Mouse (Mus musculus) midbrain, embryonic 14.5 days (tissue): ENCODE measurements around the gene Mrap2. TPM values are rescaled to one million over a fixed set of nuclear protein-coding genes. Genes with fewer than 3 reads are reported as not detected.

Source experiments
- ATAC-seq: fragments of 200-750 bp; cut with Nextera tagmentation; 2 replicates; pipeline ENCODE4 v1.8.0; 2017; ENCODE audit warnings: moderate number of reproducible peaks, moderate library complexity; ENCODE audit not compliant: low FRiP score, low TSS enrichment
- DNase-seq: peaks from one replicate; pipeline ENCODE4 v3.0.0-alpha.2; 2015
- H3K27ac ChIP-seq: fragments of 300-500 bp; sonication (generic); replicated peaks from 2 replicates; pipeline ENCODE4 v1.5.1; 2014; ENCODE audit warnings: mild to moderate bottlenecking, low read depth, low read length, moderate library complexity
- H3K27me3 ChIP-seq: fragments of 300-500 bp; sonication (generic); 2 replicates; pipeline ENCODE4 v1.6.1; 2014; ENCODE audit warnings: low read length, control low read depth, mixed read lengths; ENCODE audit not compliant: control insufficient read depth, insufficient read depth
- H3K36me3 ChIP-seq: fragments of 300-500 bp; sonication (generic); 2 replicates; pipeline ENCODE4 v1.6.1; 2014; ENCODE audit warnings: low read length, control low read depth; ENCODE audit not compliant: control insufficient read depth, insufficient read depth
- H3K4me1 ChIP-seq: fragments of 300-500 bp; sonication (generic); 2 replicates; pipeline ENCODE4 v1.6.1; 2014; ENCODE audit warnings: mild to moderate bottlenecking, antibody characterized with exemption, low read length, control low read depth; ENCODE audit not compliant: control insufficient read depth, insufficient read depth
- H3K4me2 ChIP-seq: fragments of 300-500 bp; sonication (generic); 2 replicates; pipeline ENCODE4 v1.6.1; 2014; ENCODE audit warnings: mild to moderate bottlenecking, low read length, moderate library complexity
- H3K4me3 ChIP-seq: fragments of 300-500 bp; sonication (generic); replicated peaks from 2 replicates; pipeline ENCODE4 v1.5.1; 2014; ENCODE audit warnings: low read depth, low read length
- H3K9ac ChIP-seq: fragments of 300-500 bp; sonication (generic); replicated peaks from 2 replicates; pipeline ENCODE4 v1.6.1; 2014; ENCODE audit warnings: mild to moderate bottlenecking, low read length, moderate library complexity
- H3K9me3 ChIP-seq: fragments of 300-500 bp; sonication (generic); 2 replicates; pipeline ENCODE4 v1.6.1; 2016; ENCODE audit warnings: low read length, control low read depth, mixed read lengths; ENCODE audit not compliant: control insufficient read depth
- WGBS: fragments of 180-500 bp; shearing (Covaris S2); extraction: QIAGEN DNeasy Blood & Tissue Kit; methylation state at CpG from one replicate; pipeline ENCODE4 v1.1.7; 2014; 5-methylcytosine and 5-hydroxymethylcytosine counted together
- polyA plus RNA-seq: library from polyadenylated mRNA; unstranded; fragments of >200 nt; fragmentation: Nextera tagmentation; extraction: Ambion mirVana; gene quantifications from 2 replicates; pipeline ENCODE4 v1.2.1, GENCODE M21; 2014

The Mrap2 gene
- polyA plus RNA-seq, 1 experiment from 2014 or later: 0.89 TPM

GRCm38 (mm10) chr9:87193721-87194120, 49.6 kb downstream of the Mrap2 start:
- Histone ChIP-seq H3K4me3 (no peak overlapping the region), H3K4me2 (no peak overlapping the region), H3K36me3 (peaks cover 67% of the 10 kb centered on the region), H3K4me1 (no peaks in the 10 kb centered on the region), H3K9me3 (peaks cover 15% of the 10 kb centered on the region), H3K9ac (no peak overlapping the region), H3K27ac (no peak overlapping the region), H3K27me3 (no peaks in the 10 kb centered on the region)
- no peak for ATAC-seq
- 92% methylated on average over 1 of the region's 1 CpGs for WGBS
- DNase-seq: no peak

GRCm38 (mm10) chr9:87197277-87197676, 53.2 kb downstream of the Mrap2 start:
- Histone ChIP-seq H3K27ac (no peak overlapping the region), H3K4me3 (no peak overlapping the region), H3K36me3 (peaks cover 61% of the 10 kb centered on the region), H3K9ac (no peak overlapping the region), H3K27me3 (no peaks in the 10 kb centered on the region), H3K4me2 (no peak overlapping the region), H3K9me3 (peaks cover 4% of the 10 kb centered on the region), H3K4me1 (no peaks in the 10 kb centered on the region)
- ATAC-seq (no peak), DNase-seq (no peak)
- 86% methylated on average over 3 of the region's 3 CpGs for WGBS

DNA sequence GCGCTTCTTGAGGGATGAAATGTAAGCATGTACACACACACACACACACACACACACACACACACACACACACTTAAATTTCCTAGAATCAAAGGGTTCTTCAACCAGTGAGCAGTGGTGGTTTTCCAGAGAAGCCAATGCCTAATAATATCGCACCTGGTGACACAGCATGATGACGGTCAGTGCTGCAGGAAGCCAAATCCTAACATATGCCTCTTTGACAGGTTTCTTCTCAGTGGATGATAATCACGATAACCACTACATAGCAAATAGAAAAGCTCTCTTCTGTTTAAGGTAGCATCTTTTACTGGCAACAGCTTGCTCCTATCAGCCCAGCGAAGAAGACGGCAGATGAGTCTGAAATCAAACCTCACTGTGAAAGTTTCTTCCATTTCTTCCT, 53.9 kb downstream of the Mrap2 start:
- Histone ChIP-seq H3K9me3 (no peaks in the 10 kb centered on the region), H3K4me2 (no peak overlapping the region), H3K4me1 (no peaks in the 10 kb centered on the region), H3K9ac (no peak overlapping the region), H3K27ac (no peak overlapping the region), H3K27me3 (no peaks in the 10 kb centered on the region), H3K36me3 (peaks cover 60% of the 10 kb centered on the region), H3K4me3 (no peak overlapping the region)
- WGBS: 94% methylated on average over 6 of the region's 6 CpGs
- ATAC-seq: no peak
- no peak for DNase-seq

GRCm38 (mm10) chr9:87200426-87200825, 56.3 kb downstream of the Mrap2 start:
- DNase-seq: no peak
- Histone ChIP-seq H3K27me3 (no peaks in the 10 kb centered on the region), H3K4me1 (no peaks in the 10 kb centered on the region), H3K36me3 (peaks cover 59% of the 10 kb centered on the region), H3K4me2 (no peak overlapping the region), H3K9ac (no peak overlapping the region), H3K27ac (no peak overlapping the region), H3K9me3 (no peaks in the 10 kb centered on the region), H3K4me3 (no peak overlapping the region)
- WGBS: 96% methylated on average over 5 of the region's 5 CpGs
- ATAC-seq: no peak

DNA sequence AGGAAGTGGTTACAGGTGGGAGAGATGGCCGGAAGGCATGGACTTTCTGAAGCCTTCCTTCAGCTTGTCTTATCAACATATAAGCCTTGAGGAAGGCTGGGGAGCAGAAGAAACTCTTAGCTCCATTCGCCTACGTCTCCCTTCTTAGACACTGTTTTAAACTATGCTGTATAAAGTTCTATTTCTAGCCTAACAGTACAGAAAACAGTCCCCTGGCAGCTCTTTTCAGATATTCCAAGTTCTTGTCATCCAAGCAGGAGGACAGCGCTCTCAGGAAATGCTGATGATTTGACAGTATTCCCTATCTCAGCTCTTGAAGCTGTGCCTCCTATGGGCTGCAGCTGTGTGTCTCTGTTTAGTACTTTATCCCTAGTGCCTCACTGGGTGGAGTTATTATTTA, 56.8 kb downstream of the Mrap2 start:
- Histone ChIP-seq H3K9me3 (no peaks in the 10 kb centered on the region), H3K4me3 (no peak overlapping the region), H3K27me3 (no peaks in the 10 kb centered on the region), H3K4me2 (no peak overlapping the region), H3K4me1 (no peaks in the 10 kb centered on the region), H3K36me3 (peaks cover 59% of the 10 kb centered on the region), H3K27ac (no peak overlapping the region), H3K9ac (no peak overlapping the region)
- DNase-seq (no peak), ATAC-seq (no peak)
- 97% methylated on average over 4 of the region's 4 CpGs for WGBS

GRCm38 (mm10) chr9:87202431-87202830, 58.3 kb downstream of the Mrap2 start:
- Histone ChIP-seq H3K4me2 (no peak overlapping the region), H3K27me3 (no peaks in the 10 kb centered on the region), H3K4me1 (no peaks in the 10 kb centered on the region), H3K9ac (no peak overlapping the region), H3K4me3 (no peak overlapping the region), H3K36me3 (peaks cover 57% of the 10 kb centered on the region), H3K27ac (no peak overlapping the region), H3K9me3 (no peaks in the 10 kb centered on the region)
- no peak for DNase-seq
- 89% methylated on average over 6 of the region's 6 CpGs for WGBS
- no peak for ATAC-seq

- Histone ChIP-seq H3K4me2 (no peak overlapping the region), H3K4me3 (no peak overlapping the region), H3K36me3 (peaks cover 64% of the 10 kb centered on the region), H3K27ac (no peak overlapping the region), H3K4me1 (no peaks in the 10 kb centered on the region), H3K9ac (no peak overlapping the region), H3K9me3 (no peaks in the 10 kb centered on the region), H3K27me3 (no peaks in the 10 kb centered on the region)
- ATAC-seq: no peak
- no peak for DNase-seq
- 97% methylated on average over 9 of the region's 9 CpGs for WGBS
Observed at GRCm38 (mm10) chr9:87210830-87211339, 66.8 kb downstream of the Mrap2 start.

DNA sequence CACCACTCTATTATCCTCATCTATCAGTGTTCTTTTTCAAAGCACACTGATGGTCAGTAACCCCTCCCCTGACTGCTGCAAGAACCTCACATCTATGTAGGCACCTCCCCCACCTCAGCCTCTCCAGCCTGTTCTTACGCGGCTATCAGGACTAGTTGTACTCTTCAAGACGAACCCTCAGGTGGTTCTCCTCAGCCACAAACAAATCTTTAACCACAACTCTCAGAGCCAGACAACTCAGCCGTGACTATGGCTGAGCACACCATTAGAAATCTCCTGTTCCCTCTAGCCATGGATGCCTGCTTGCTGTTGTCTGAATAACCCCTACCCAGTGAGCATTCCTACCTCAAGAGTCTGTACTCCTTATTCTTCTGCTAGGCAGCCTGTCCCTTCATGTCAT, 69.1 kb downstream of the Mrap2 start:
- Histone ChIP-seq H3K9ac (no peak overlapping the region), H3K27me3 (no peaks in the 10 kb centered on the region), H3K4me3 (no peak overlapping the region), H3K27ac (no peak overlapping the region), H3K4me1 (no peaks in the 10 kb centered on the region), H3K36me3 (peaks cover 70% of the 10 kb centered on the region), H3K9me3 (no peaks in the 10 kb centered on the region), H3K4me2 (no peak overlapping the region)
- ATAC-seq (no peak), DNase-seq (no peak)
- WGBS: 84% methylated on average over 4 of the region's 4 CpGs
